Mouse (Mus musculus): ENCODE data around the gene Nr1d1.

DNA sequence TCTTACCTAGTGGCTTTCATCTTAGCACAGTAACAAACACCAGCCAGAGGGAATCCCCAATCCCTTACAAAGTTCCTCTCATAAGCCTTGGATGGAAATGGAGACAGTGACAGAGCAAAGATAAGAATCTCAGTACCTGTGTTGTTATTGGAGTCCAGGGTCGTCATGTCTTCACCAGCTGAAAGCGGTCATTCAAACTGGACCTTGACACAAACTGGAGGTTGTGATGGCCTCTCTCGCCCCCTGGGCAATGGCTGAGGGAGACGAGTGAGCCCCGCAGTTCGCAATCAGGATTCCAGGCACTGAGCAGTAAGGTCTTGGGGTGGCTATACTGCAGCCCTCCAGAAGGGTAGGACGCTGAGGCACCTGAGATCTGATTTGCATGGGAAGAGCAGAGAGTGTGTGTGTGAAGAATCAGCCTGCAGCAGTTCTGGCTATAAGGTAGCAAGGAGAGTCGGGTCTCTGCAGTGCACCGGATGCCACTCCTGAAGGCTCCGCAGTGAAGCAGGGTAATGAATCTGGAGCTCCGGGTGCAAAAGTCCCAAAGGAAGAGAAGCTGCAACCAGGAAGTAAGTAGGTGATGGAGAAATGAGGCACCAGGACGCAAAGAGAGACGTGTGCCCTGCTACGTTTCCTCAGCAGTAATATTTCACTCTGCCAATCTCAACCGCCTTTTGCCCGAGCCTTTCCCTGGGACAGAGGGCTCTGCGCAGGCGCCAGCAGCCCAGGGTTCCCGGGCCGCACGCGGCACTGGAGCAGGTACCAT lies at the start of gene Nr1d1:
- peak; percentile 32 for TF ChIP-seq CTCF (IDR thresholded peaks at IDR 0.05)
- TF ChIP-seq EP300 (IDR thresholded peaks at IDR 0.05) = no peak
